Mouse (Mus musculus) thymus, adult 2 months (tissue): ENCODE data around the gene March4. TPM values are rescaled to one million over a fixed set of nuclear protein-coding genes. Genes with fewer than 3 reads are reported as not detected.

Experiments used
- DNase-seq: peaks from one replicate; pipeline ENCODE4 v3.0.0; 2021
- H3K27ac ChIP-seq: fragments of 200-500 bp; 2 replicates; pipeline ENCODE4 v1.5.1; 2012; ENCODE audit warnings: low read length, control low read depth; ENCODE audit not compliant: control insufficient read depth, insufficient read depth
- H3K27me3 ChIP-seq: fragments of 200-500 bp; 2 replicates; pipeline ENCODE4 v1.6.1; 2012; ENCODE audit warnings: mild to moderate bottlenecking, low read length, moderate library complexity, mixed read lengths; ENCODE audit not compliant: control insufficient read depth, insufficient read depth
- H3K36me3 ChIP-seq: fragments of 200-500 bp; 2 replicates; pipeline ENCODE4 v1.6.1; 2012; ENCODE audit warnings: mild to moderate bottlenecking, low read length, moderate library complexity; ENCODE audit not compliant: control insufficient read depth, insufficient read depth
- H3K4me1 ChIP-seq: fragments of 200-500 bp; replicated peaks from 2 replicates; pipeline ENCODE4 v1.6.1; 2012; ENCODE audit warnings: low read length; ENCODE audit not compliant: control insufficient read depth, insufficient read depth
- H3K4me3 ChIP-seq: fragments of 200-500 bp; 2 replicates; pipeline ENCODE4 v1.5.1; 2012; ENCODE audit warnings: mild to moderate bottlenecking, low read length, control low read depth, moderate library complexity; ENCODE audit not compliant: control insufficient read depth, insufficient read depth
- CTCF ChIP-seq: fragments of 200-500 bp; IDR thresholded peaks from 2 replicates; pipeline ENCODE4 v1.5.1; 2012; ENCODE audit warnings: mild to moderate bottlenecking, control low read depth, low read length, moderate library complexity, borderline replicate concordance; ENCODE audit not compliant: control insufficient read depth, poor library complexity, insufficient read depth; ENCODE audit errors: extremely low read depth
- POLR2A ChIP-seq: fragments of 200-500 bp; IDR thresholded peaks from 2 replicates; pipeline ENCODE4 v1.6.1; 2012; ENCODE audit warnings: mild to moderate bottlenecking, low read length, control low read depth, moderate library complexity; ENCODE audit not compliant: control insufficient read depth, poor library complexity, insufficient read depth; ENCODE audit errors: extremely low read depth
- whole genome bisulfite sequencing: fragments of 180-500 bp; shearing (Covaris S2); methylation state at CpG from one replicate; pipeline ENCODE4 v1.1.7; 2018; 5-methylcytosine and 5-hydroxymethylcytosine counted together
- polyA plus RNA-seq: library from polyadenylated mRNA; depleted of rRNA; stranded (reverse); fragments of >200 nt; gene quantifications from 2 replicates; pipeline ENCODE4 v1.2.3, GENCODE M21; 2012

March4 gene
- polyA plus RNA-seq, 1 experiment, result not detected

- Histone ChIP-seq H3K4me1 (no peaks in the 10 kb centered on the region), H3K27me3 (no peaks in the 10 kb centered on the region), H3K4me3 (no peak overlapping the region), H3K27ac (no peak overlapping the region), H3K36me3 (no peaks in the 10 kb centered on the region)
- no peak for TF ChIP-seq POLR2A
- no peak for TF ChIP-seq CTCF
- DNase-seq, result no peak
- WGBS, result 83% methylated on average over 2 of the region's 2 CpGs
Observed at GRCm38 (mm10) chr1:72452839-72453238, 83.9 kb downstream of the March4 start.

DNA sequence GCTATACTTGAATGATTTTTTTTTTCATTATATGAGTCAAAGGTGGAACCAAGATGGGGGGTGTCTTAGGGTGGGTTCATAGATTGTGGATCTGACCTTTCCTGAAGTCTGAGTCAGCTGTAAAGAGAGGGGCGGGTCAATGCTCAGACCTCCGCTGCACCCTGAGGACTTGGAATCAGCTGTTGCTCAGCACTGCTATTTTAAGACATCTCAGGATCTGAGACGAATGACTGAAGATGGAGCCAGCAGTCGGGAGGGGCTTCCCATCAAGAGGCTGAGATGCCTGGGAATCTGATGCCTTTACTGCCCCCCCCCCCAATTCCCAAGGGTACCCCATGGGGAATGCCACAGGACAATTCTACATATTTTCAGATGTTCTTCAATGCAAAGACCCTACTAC lies 85.9 kb downstream of the March4 start:
- DNase-seq, result no peak
- H3K27me3 ChIP-seq, result no peaks in the 10 kb centered on the region
- 80% methylated on average over 4 of the region's 4 CpGs for WGBS
- no peaks in the 10 kb centered on the region for H3K36me3 ChIP-seq
- no peak for TF ChIP-seq CTCF
- TF ChIP-seq POLR2A, result no peak
- no peak overlapping the region for H3K27ac ChIP-seq
- H3K4me1 ChIP-seq, result no peaks in the 10 kb centered on the region
- no peak overlapping the region for H3K4me3 ChIP-seq

DNA sequence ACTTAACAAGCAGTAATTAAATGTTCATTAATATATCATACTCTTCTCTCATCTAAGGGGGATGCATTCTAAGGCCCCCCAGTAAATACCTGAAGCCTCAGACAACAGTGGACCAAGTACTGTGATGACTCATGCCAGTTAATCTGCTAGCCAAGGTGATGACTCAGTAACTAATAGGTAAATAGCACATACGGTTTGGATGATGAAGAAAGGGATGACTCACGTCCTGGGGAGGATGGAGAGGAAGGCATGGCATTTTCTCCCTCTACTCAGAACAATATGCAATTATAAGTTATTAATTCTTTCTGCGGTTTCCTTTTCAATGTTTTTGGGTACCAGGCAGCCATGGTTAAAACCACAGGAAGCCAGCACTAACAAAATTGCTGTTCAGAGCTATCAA lies 87.0 kb downstream of the March4 start:
- WGBS, result 39% methylated on average over 3 of the region's 3 CpGs
- TF ChIP-seq CTCF (no peak), POLR2A (no peak)
- Histone ChIP-seq H3K4me1 (no peaks in the 10 kb centered on the region), H3K27me3 (no peaks in the 10 kb centered on the region), H3K36me3 (no peaks in the 10 kb centered on the region), H3K4me3 (no peak overlapping the region), H3K27ac (no peak overlapping the region)
- DNase-seq, result no peak

GRCm38 (mm10) chr1:72442747-72443146 lies 94.0 kb downstream of the March4 start:
- no peak overlapping the region for H3K27ac ChIP-seq
- WGBS, result 93% methylated on average over 2 of the region's 2 CpGs
- H3K36me3 ChIP-seq, result no peaks in the 10 kb centered on the region
- H3K4me3 ChIP-seq, result no peak overlapping the region
- H3K27me3 ChIP-seq, result no peaks in the 10 kb centered on the region
- no peaks in the 10 kb centered on the region for H3K4me1 ChIP-seq
- TF ChIP-seq CTCF (no peak), POLR2A (no peak)
- DNase-seq, result no peak

DNA sequence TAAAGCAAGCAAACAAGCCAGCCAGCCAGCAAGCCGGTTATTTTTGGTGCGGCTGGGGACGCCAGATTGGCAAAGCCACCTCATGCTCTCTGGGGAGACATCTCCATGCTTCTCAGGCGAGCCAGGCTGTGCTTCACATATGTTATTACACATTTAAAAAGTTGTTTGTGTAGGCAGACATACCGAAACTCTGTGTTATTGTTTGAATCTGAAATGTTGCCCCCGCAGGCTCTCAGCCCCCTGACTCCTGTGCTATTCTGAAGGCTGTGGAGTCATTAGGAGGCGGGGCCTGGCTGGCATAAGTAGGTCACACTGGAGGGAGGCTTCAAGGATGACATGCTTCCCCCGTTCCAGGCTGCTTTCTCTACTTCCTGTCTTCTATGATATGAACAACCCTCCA lies 97.6 kb downstream of the March4 start:
- DNase-seq, result no peak
- Histone ChIP-seq H3K36me3 (no peaks in the 10 kb centered on the region), H3K4me1 (no peaks in the 10 kb centered on the region), H3K27me3 (no peaks in the 10 kb centered on the region), H3K27ac (no peak overlapping the region), H3K4me3 (no peak overlapping the region)
- WGBS, result 77% methylated on average over 8 of the region's 8 CpGs
- TF ChIP-seq CTCF (no peak), POLR2A (no peak)

DNA sequence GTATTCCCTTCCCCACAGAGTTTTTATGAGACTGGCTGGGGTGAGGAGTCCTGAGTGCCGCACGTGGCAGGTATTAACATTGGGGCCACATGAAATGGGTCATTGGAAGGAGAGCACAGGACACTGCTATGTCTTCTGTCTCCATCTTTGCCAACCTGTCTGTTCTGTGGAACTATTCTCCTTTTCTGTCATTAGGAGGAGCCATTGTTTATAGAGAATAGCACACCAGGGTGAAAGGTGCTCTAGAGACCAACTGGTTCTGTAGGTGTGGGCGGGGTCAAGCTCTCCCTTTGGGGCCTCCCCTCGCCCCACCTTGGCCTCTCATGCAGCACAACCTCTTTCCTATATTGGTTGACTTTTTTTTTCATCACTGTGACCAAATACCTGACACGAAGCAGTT lies 99.8 kb downstream of the March4 start:
- no peak for DNase-seq
- WGBS, result 80% methylated on average over 5 of the region's 5 CpGs
- TF ChIP-seq CTCF (no peak), POLR2A (no peak)
- Histone ChIP-seq H3K27me3 (no peaks in the 10 kb centered on the region), H3K36me3 (no peaks in the 10 kb centered on the region), H3K4me3 (no peak overlapping the region), H3K27ac (no peak overlapping the region), H3K4me1 (no peaks in the 10 kb centered on the region)

GRCm38 (mm10) chr1:72434510-72434909 lies 102.2 kb downstream of the March4 start:
- H3K4me3 ChIP-seq, result no peak overlapping the region
- no peak for DNase-seq
- TF ChIP-seq CTCF (no peak), POLR2A (no peak)

More at GRCm38 (mm10) chr1:72434510-72434909, 102.2 kb downstream of the March4 start:
- H3K27me3 ChIP-seq, result no peaks in the 10 kb centered on the region
- 86% methylated on average over 3 of the region's 3 CpGs for WGBS
- H3K27ac ChIP-seq, result no peak overlapping the region
- H3K36me3 ChIP-seq, result no peaks in the 10 kb centered on the region
- no peaks in the 10 kb centered on the region for H3K4me1 ChIP-seq
